Mouse (Mus musculus) liver, embryonic 18 days (tissue): Measurements from ENCODE around the gene Rassf3. TPM values are rescaled to one million over a fixed set of nuclear protein-coding genes. Genes with fewer than 3 reads are reported as not detected.

Experiments used
- polyA plus RNA-seq: library from polyadenylated mRNA; depleted of rRNA; stranded (reverse); fragments of >200 nt; gene quantifications from 2 replicates; pipeline ENCODE4 v1.2.3, GENCODE M21; 2012; rRNA removed

The Rassf3 gene
- 15.2 and 17.0 TPM in 2 replicates for polyA plus RNA-seq

GRCm38 (mm10) chr10:121476190-121476967, at the start of gene Rassf3:
Rassf3 (minus strand) TSS chr10:121476347.

GRCm38 (mm10) chr10:121364801-121365564, 111.2 kb downstream of the Rassf3 start, which contains the start of gene Gns:
Gns (plus strand) TSS chr10:121365090.

Other genes with a start within 250 kb of the Rassf3 start
- gene Tbc1d30, start 125.1 kb downstream of the Rassf3 start, polyA plus RNA-seq, result 1.4 and 1.5 TPM in 2 replicates
- gene Gns, start 111.3 kb downstream of the Rassf3 start, polyA plus RNA-seq, result 14.8 and 15.5 TPM in 2 replicates
- 14.0 and 14.5 TPM in 2 replicates for gene Tbk1, start 110.4 kb upstream of the Rassf3 start, polyA plus RNA-seq
- 41.8 and 47.8 TPM in 2 replicates for gene Xpot, start 150.0 kb upstream of the Rassf3 start, polyA plus RNA-seq
- gene D930020B18Rik, start 165.2 kb upstream of the Rassf3 start, polyA plus RNA-seq, result 0.01 TPM in 2 replicates